Mouse (Mus musculus): ENCODE results near the gene Gm16506. TPM values are rescaled to one million over a fixed set of nuclear protein-coding genes. Genes with fewer than 3 reads are reported as not detected.
"Not testable (repeated sequence)": the region's sequence is repeated elsewhere in the genome, so short reads cannot be mapped to it uniquely, and the experiment has no call there.

Gene Gm16506
- not detected for total RNA-seq (2018; cell fraction: chromatin; rRNA removed)
- total RNA-seq (2018; cell fraction: cytosol; rRNA removed): not detected
- total RNA-seq (2018; cell fraction: nucleus; rRNA removed): not detected
- polyA plus RNA-seq (2018): not detected in 3 replicates

GRCm38 (mm10) chr14:43727385-43727784 is at the start of gene Gm16506:
TSS of gene Gm16506 (minus strand) at chr14:43727485.
- H3K36me3 ChIP-seq (ENCODE audit: inconsistent target); H3K27ac ChIP-seq; H3K79me2 ChIP-seq (ENCODE audit: inconsistent target); H3K4me3 ChIP-seq (ENCODE audit: inconsistent target): not testable (repeated sequence)
- 80% methylated on average over 1 of the region's 3 CpGs for WGBS (ENCODE audit: missing documents)

- 81% methylated on average over 3 of the region's 4 CpGs for WGBS (ENCODE audit: missing documents)
- H3K4me3 ChIP-seq (ENCODE audit: inconsistent target); H3K79me2 ChIP-seq (ENCODE audit: inconsistent target); H3K36me3 ChIP-seq (ENCODE audit: inconsistent target); H3K27ac ChIP-seq: not testable (repeated sequence)
These were observed 20.3 kb upstream of the Gm16506 start, which contains the start of gene Gm6526 for GRCm38 (mm10) chr14:43747566-43747965. TSS of gene Gm6526 (plus strand) at chr14:43747866.

GRCm38 (mm10) chr14:43697621-43698020 is 29.7 kb downstream of the Gm16506 start, which contains the start of gene Gm7324:
TSS of gene Gm7324 (plus strand) at chr14:43697828.
- WGBS (ENCODE audit: missing documents): 86% methylated on average over 4 of the region's 4 CpGs
- H3K79me2 ChIP-seq (ENCODE audit: inconsistent target); H3K27ac ChIP-seq; H3K36me3 ChIP-seq (ENCODE audit: inconsistent target); H3K4me3 ChIP-seq (ENCODE audit: inconsistent target): not testable (repeated sequence)

- H3K79me2 ChIP-seq (ENCODE audit: inconsistent target); H3K4me3 ChIP-seq (ENCODE audit: inconsistent target); H3K27ac ChIP-seq; H3K36me3 ChIP-seq (ENCODE audit: inconsistent target): not testable (repeated sequence)
- WGBS (ENCODE audit: missing documents): no CpG with 5 or more reads among the region's 2 CpGs
These were observed 50.2 kb downstream of the Gm16506 start, which contains the start of gene Gm8165 for GRCm38 (mm10) chr14:43677099-43677498. TSS of gene Gm8165 (minus strand) at chr14:43677199.

Other genes with a start within 250 kb of the Gm16506 start
- gene Gm5799, start 183.9 kb downstream of the Gm16506 start, polyA plus RNA-seq (2018): not detected in 3 replicates
- gene Gm17654, start 148.3 kb downstream of the Gm16506 start, polyA plus RNA-seq (2018): not detected in 3 replicates
- not detected in 3 replicates for gene Gm10375, start 119.5 kb downstream of the Gm16506 start, polyA plus RNA-seq (2018)
- gene Gm8165, start 50.3 kb downstream of the Gm16506 start, polyA plus RNA-seq (2018): not detected in 3 replicates
- 0.14 to 0.19 TPM (median 0.17 TPM) in 3 replicates for gene Gm7324, start 29.7 kb downstream of the Gm16506 start, polyA plus RNA-seq (2018)
- gene Gm6526, start 20.4 kb upstream of the Gm16506 start, polyA plus RNA-seq (2018): not detected in 3 replicates
- not detected in 3 replicates for gene Gm8180, start 57.3 kb upstream of the Gm16506 start, polyA plus RNA-seq (2018)
- gene Ear1, start 148.0 kb upstream of the Gm16506 start, polyA plus RNA-seq (2018): not detected in 3 replicates
- gene Ear10, start 196.1 kb upstream of the Gm16506 start, polyA plus RNA-seq (2018): not detected in 3 replicates
- gene Gm8113, start 197.9 kb upstream of the Gm16506 start, polyA plus RNA-seq (2018): 0.09 to 0.32 TPM in 2 of 3 replicates, not detected in the other
- gene Ang5, start 229.6 kb upstream of the Gm16506 start, polyA plus RNA-seq (2018): not detected in 3 replicates